Mouse (Mus musculus) myocyte (in vitro differentiated cells): ENCODE measurements around the gene Wdr11.

Experiments
- CEBPB ChIP-seq: IDR thresholded peaks from 2 replicates; pipeline ENCODE4 v1.6.1; 2011; ENCODE audit warnings: mild to moderate bottlenecking, moderate library complexity; ENCODE audit not compliant: poor library complexity, insufficient read depth, severe bottlenecking
- MAX ChIP-seq: IDR thresholded peaks from one replicate; pipeline ENCODE4 v1.6.1; 2011; ENCODE audit warnings: low read depth, mild to moderate bottlenecking, control low read depth
- MYOG ChIP-seq, 3 experiments: IDR thresholded peaks; one replicate each; pipeline ENCODE4 v1.6.1; 2011; ENCODE audit warnings: control low read depth in 2 of 3, low read depth in 2 of 3, mild to moderate bottlenecking in 2 of 3; ENCODE audit not compliant: insufficient read length in 2 of 3, control insufficient read depth in 1 of 3, insufficient read depth in 1 of 3
- POLR2A ChIP-seq: IDR thresholded peaks from one replicate; pipeline ENCODE4 v1.6.1; 2011; ENCODE audit warnings: low read depth, mild to moderate bottlenecking, control low read depth, moderate library complexity; ENCODE audit not compliant: insufficient read length
- POLR2AphosphoS2 ChIP-seq: IDR thresholded peaks from one replicate; pipeline ENCODE4 v1.6.1; 2011; ENCODE audit warnings: low read depth, control low read depth; ENCODE audit not compliant: insufficient read length
- REST ChIP-seq: IDR thresholded peaks from one replicate; pipeline ENCODE4 v1.6.1; 2011; ENCODE audit warnings: mild to moderate bottlenecking, control low read depth, moderate library complexity; ENCODE audit not compliant: insufficient read depth, insufficient read length
- TCF12 ChIP-seq: IDR thresholded peaks from one replicate; pipeline ENCODE4 v1.6.1; 2011; ENCODE audit warnings: mild to moderate bottlenecking, control low read depth; ENCODE audit not compliant: poor library complexity, insufficient read depth, severe bottlenecking
- USF1 ChIP-seq: IDR thresholded peaks from one replicate; pipeline ENCODE4 v1.6.1; 2011; ENCODE audit warnings: low read depth, mild to moderate bottlenecking, control low read depth, moderate library complexity

- TF ChIP-seq POLR2A (no peak), REST (no peak), TCF12 (no peak), USF1 (no peak), MAX (no peak), CEBPB (no peak), POLR2AphosphoS2 (no peak), MYOG (IDR thresholded peaks at IDR 0.05; ENCODE audit: control insufficient read depth in 1 of 3, insufficient read depth in 1 of 3, insufficient read length in 2 of 3, low read depth in 2 of 3) (no peak)
Observed at GRCm38 (mm10) chr7:129650717-129651116, 59.1 kb downstream of the Wdr11 start.
